Mouse (Mus musculus): ENCODE data around the gene Ppm1f. TPM values are rescaled to one million over a fixed set of nuclear protein-coding genes. Genes with fewer than 3 reads are reported as not detected.
"Not testable (repeated sequence)": the region's sequence is repeated elsewhere in the genome, so short reads cannot be mapped to it uniquely, and the experiment has no call there.

The Ppm1f gene
- 36.3 and 37.9 TPM in 2 replicates for polyA plus RNA-seq (2016; fragmentation: Nextera tagmentation; extraction: Ambion mirVana)

DNA sequence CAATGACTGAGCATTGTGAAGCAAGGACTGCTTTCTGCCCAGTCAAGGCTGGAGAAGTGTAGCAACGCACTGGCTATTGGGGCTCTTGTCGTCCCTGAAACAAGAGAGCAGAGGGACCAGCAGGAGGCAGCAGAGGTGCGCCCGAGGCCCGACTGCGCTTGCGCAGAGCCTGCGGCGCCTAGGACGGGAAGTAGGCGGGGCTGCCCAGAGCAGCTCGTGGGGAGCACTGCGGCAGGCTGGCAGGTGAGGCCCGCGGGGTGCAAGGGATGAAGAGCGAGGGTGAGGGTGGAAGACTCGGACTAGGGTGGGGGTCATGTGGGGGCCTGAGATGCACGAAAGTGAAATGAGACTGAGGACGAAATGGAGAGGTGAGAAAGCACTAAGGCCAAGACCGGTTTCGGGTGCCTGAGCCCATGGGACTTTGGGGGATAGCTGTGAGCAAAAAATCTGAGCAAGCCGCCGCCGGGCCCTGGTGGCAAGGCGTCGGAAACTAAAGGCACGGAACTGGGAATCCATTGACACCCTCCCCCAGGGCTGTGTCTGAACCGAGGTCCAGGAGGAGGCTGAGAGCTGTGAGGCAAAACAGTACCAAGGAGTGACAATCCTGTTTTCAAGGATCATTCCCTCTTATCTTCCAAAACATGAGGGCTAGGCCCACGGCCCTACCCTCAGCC lies at the start of gene Ppm1f:
Ppm1f (plus strand) TSS at position 88 of the 674 bp plus-strand sequence.
- H3K4me3 ChIP-seq, result peak within 1 kb of the TSS; percentile 58
- WGBS, result 0% methylated on average over 29 of the region's 29 CpGs
- peaks cover 17% of the 10 kb centered on the region for H3K4me1 ChIP-seq
- H3K27ac ChIP-seq, result peak within 1 kb of the TSS; percentile 45; the same call in 1 of the 2 replicates
- no peaks in the 10 kb centered on the region for H3K27me3 ChIP-seq
- peak; percentile 92 for ATAC-seq (ENCODE audit: low FRiP score)
- peak within 1 kb of the TSS; percentile 65 for H3K4me2 ChIP-seq (replicated peaks)
- H3K9ac ChIP-seq, result peak within 1 kb of the TSS; percentile 81
- H3K9me3 ChIP-seq (replicated peaks), result no peaks in the 10 kb centered on the region
- H3K36me3 ChIP-seq, result peaks cover 23% of the 10 kb centered on the region

DNA sequence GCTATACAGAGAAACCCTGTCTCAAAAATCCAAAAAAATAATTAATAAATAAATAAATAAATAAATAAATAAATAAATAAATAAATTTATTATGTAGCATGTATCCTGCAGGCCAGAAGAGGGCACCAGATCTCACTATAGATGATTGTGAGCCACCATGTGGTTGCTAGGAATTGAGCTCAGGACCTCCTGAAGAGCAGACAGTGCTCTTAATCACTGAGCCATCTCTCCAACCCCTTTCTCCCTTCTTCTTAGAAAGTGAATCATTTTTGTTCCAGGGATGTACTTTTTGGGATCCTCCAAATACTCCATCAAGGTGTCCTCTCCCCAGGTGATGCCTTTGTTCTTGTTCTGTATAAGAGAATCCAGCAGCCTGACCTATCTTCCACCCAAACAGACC lies 47.1 kb upstream of the Ppm1f start:
- no peak overlapping the region for H3K9ac ChIP-seq
- no peaks in the 10 kb centered on the region for H3K36me3 ChIP-seq
- H3K4me2 ChIP-seq (replicated peaks), result no peak overlapping the region
- H3K4me1 ChIP-seq, result no peaks in the 10 kb centered on the region
- H3K27ac ChIP-seq, result no peak overlapping the region
- ATAC-seq (ENCODE audit: low FRiP score), result no peak
- no peak overlapping the region for H3K4me3 ChIP-seq
- H3K9me3 ChIP-seq (replicated peaks), result no peaks in the 10 kb centered on the region
- no peaks in the 10 kb centered on the region for H3K27me3 ChIP-seq

- Histone ChIP-seq H3K27ac (no peak overlapping the region), H3K4me1 (no peaks in the 10 kb centered on the region), H3K9me3 (replicated peaks) (no peaks in the 10 kb centered on the region), H3K4me3 (no peak overlapping the region), H3K36me3 (no peaks in the 10 kb centered on the region), H3K27me3 (no peaks in the 10 kb centered on the region), H3K9ac (no peak overlapping the region), H3K4me2 (replicated peaks) (no peak overlapping the region)
- 84% methylated on average over 3 of the region's 3 CpGs for WGBS
- no peak for ATAC-seq (ENCODE audit: low FRiP score)
Measured at GRCm38 (mm10) chr16:16852411-16852810, 43.9 kb upstream of the Ppm1f start.

DNA sequence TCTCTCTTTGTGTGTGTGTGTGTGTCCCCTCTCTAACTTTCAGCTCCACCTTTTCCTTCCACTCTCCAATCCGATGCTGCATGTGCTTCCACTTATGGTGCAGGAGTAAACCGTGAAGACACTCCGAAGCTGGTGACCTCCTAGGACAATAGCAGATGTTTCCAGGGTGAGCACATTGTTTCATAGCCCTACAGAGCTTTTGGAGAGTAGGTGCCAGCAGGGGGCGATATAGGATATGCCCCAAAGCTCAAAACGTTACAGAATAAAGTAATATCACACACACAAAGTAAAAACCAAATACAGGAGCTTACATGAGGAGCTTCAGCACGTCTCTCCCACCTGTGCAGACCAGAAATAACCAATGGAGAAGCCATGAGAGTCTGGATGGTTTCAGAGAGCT lies 41.4 kb upstream of the Ppm1f start:
- no peak overlapping the region for H3K27ac ChIP-seq
- H3K9me3 ChIP-seq (replicated peaks), result no peaks in the 10 kb centered on the region
- no peaks in the 10 kb centered on the region for H3K36me3 ChIP-seq
- H3K27me3 ChIP-seq, result no peaks in the 10 kb centered on the region
- ATAC-seq (ENCODE audit: low FRiP score), result no peak
- H3K4me3 ChIP-seq, result no peak overlapping the region
- H3K4me2 ChIP-seq (replicated peaks), result no peak overlapping the region
- 36% methylated on average over 6 of the region's 6 CpGs for WGBS
- H3K4me1 ChIP-seq, result no peaks in the 10 kb centered on the region
- no peak overlapping the region for H3K9ac ChIP-seq

GRCm38 (mm10) chr16:16855541-16855940 lies 40.7 kb upstream of the Ppm1f start:
- 96% methylated on average over 1 of the region's 1 CpGs for WGBS
- H3K9me3 ChIP-seq (replicated peaks), result no peaks in the 10 kb centered on the region
- no peak overlapping the region for H3K4me3 ChIP-seq
- no peak overlapping the region for H3K27ac ChIP-seq
- no peak overlapping the region for H3K9ac ChIP-seq
- H3K4me2 ChIP-seq (replicated peaks), result no peak overlapping the region
- H3K27me3 ChIP-seq, result no peaks in the 10 kb centered on the region
- no peak for ATAC-seq (ENCODE audit: low FRiP score)
- no peaks in the 10 kb centered on the region for H3K36me3 ChIP-seq
- H3K4me1 ChIP-seq, result no peaks in the 10 kb centered on the region

DNA sequence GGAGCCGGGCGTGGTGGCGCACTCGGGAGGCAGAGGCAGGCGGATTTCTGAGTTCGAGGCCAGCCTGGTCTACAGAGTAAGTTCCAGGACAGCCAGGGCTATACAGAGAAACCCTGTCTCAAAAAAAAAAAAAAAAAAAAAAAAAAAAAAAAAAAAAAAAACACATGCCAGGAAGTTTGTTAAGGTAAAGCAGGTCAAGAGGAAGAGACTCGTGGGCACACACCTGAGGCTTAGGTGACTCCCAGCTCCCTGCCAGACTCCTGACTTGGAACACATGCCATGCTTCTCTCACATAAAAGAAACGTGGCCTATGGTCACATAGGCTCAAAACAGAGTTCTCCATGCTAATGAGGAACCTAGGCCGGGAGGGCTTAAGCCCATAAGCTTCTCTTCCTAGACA lies 40.2 kb upstream of the Ppm1f start:
- H3K4me3 ChIP-seq; H3K9ac ChIP-seq; H3K27ac ChIP-seq; H3K4me2 ChIP-seq (replicated peaks); H3K9me3 ChIP-seq (replicated peaks); H3K36me3 ChIP-seq; ATAC-seq (ENCODE audit: low FRiP score); H3K4me1 ChIP-seq; H3K27me3 ChIP-seq: not testable (repeated sequence)
- WGBS, result 83% methylated on average over 9 of the region's 9 CpGs

DNA sequence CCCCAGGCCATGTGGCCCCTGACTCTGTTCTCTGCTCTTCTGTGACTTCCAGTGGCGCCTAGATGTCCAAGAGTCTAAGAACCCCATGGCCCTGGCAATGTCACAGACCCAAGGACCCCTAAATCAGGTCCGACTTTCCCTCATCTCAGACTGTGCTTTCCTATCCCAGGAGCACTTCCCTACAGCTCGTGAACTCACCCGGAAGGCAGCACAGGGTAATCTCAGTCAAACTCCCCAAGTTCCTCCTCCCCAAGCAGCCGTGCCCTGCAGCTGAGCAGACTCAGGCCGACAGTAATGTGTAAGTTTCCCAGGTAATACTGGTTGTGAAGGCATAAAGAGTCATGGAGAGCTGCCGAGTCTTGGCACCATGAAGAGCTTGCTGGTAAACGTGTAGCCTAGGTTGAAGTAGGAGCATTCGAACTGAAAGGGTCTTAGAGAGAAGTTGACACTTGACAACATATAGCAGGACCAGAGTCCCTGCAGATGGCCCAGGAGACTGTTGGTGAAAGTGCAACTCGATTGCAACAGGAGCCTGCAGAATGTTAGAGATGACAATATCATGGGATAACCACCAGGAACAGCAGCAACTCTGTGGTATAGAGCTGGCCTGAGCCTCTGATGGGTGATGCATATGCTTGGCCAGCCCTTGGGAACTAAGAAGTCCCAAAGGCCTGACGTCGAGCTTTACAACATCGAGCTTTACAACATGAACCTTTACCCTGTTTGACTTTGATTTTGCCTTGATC lies 39.4 kb upstream of the Ppm1f start:
- Histone ChIP-seq H3K4me3 (no peak overlapping the region), H3K27me3 (no peaks in the 10 kb centered on the region), H3K4me1 (no peaks in the 10 kb centered on the region), H3K36me3 (no peaks in the 10 kb centered on the region), H3K9me3 (replicated peaks) (no peaks in the 10 kb centered on the region), H3K27ac (no peak overlapping the region), H3K4me2 (replicated peaks) (no peak overlapping the region), H3K9ac (no peak overlapping the region)
- 76% methylated on average over 13 of the region's 13 CpGs for WGBS
- ATAC-seq (ENCODE audit: low FRiP score), result no peak

GRCm38 (mm10) chr16:16862288-16862687 lies 34.0 kb upstream of the Ppm1f start:
- no peak for ATAC-seq (ENCODE audit: low FRiP score)
- Histone ChIP-seq H3K36me3 (no peaks in the 10 kb centered on the region), H3K4me1 (no peaks in the 10 kb centered on the region), H3K9me3 (replicated peaks) (no peaks in the 10 kb centered on the region), H3K4me3 (no peak overlapping the region), H3K4me2 (replicated peaks) (no peak overlapping the region), H3K27me3 (no peaks in the 10 kb centered on the region), H3K27ac (no peak overlapping the region), H3K9ac (no peak overlapping the region)
- WGBS, result 80% methylated on average over 3 of the region's 3 CpGs

DNA sequence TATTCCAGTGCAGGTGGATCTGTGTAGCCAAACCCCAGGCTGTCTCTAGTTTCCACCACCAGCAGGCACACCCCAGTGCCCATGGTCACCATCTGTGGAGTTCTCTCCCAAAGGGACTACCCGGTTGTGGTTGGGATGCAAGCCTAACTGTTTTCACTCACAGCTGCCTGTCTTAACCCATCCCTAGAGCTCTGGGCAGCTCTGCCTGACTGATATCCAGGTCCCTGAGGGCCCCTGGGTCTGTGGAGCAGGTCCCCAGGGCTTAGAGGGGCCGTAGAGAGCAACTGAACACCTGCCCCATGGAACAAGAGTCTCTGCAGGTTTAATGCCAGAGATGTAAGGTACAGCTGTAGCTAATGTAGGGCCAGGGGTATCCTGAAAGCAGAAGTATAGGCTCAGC lies 32.3 kb upstream of the Ppm1f start, which contains the start of gene Igll1:
Igll1 (minus strand) TSS at position 8 of the 400 bp plus-strand sequence.
- no peaks in the 10 kb centered on the region for H3K27me3 ChIP-seq
- no peak within 1 kb of the TSS for H3K27ac ChIP-seq
- WGBS, result 79% methylated on average over 2 of the region's 2 CpGs
- no peak within 1 kb of the TSS for H3K4me3 ChIP-seq
- no peak within 1 kb of the TSS for H3K4me2 ChIP-seq (replicated peaks)
- no peaks in the 10 kb centered on the region for H3K4me1 ChIP-seq
- no peak for ATAC-seq (ENCODE audit: low FRiP score)
- no peaks in the 10 kb centered on the region for H3K9me3 ChIP-seq (replicated peaks)
- H3K9ac ChIP-seq, result no peak within 1 kb of the TSS
- H3K36me3 ChIP-seq, result no peaks in the 10 kb centered on the region

DNA sequence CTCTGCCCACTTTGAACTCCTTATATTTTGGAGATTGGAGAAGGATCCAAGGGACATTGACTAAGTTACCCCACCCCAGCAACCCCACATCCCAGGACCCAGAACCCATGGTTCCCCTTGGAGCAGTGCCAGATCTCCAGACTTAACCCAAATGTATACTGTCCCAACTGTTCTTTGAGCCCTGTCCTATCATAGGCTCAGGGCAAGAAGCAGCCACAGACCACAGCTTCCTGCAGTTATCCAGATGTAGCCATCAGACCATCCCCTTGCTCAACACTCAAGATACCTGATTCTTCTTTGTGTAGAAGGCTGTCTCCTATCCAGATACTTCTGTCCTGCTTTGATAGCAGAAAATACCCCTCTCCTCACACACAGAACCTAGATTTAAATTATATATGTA lies 31.1 kb upstream of the Ppm1f start:
- no peak overlapping the region for H3K27ac ChIP-seq
- no peak overlapping the region for H3K4me2 ChIP-seq (replicated peaks)
- no peaks in the 10 kb centered on the region for H3K4me1 ChIP-seq
- H3K4me3 ChIP-seq, result no peak overlapping the region
- H3K36me3 ChIP-seq, result no peaks in the 10 kb centered on the region
- ATAC-seq (ENCODE audit: low FRiP score), result no peak
- no peaks in the 10 kb centered on the region for H3K9me3 ChIP-seq (replicated peaks)
- no peaks in the 10 kb centered on the region for H3K27me3 ChIP-seq
- H3K9ac ChIP-seq, result no peak overlapping the region

DNA sequence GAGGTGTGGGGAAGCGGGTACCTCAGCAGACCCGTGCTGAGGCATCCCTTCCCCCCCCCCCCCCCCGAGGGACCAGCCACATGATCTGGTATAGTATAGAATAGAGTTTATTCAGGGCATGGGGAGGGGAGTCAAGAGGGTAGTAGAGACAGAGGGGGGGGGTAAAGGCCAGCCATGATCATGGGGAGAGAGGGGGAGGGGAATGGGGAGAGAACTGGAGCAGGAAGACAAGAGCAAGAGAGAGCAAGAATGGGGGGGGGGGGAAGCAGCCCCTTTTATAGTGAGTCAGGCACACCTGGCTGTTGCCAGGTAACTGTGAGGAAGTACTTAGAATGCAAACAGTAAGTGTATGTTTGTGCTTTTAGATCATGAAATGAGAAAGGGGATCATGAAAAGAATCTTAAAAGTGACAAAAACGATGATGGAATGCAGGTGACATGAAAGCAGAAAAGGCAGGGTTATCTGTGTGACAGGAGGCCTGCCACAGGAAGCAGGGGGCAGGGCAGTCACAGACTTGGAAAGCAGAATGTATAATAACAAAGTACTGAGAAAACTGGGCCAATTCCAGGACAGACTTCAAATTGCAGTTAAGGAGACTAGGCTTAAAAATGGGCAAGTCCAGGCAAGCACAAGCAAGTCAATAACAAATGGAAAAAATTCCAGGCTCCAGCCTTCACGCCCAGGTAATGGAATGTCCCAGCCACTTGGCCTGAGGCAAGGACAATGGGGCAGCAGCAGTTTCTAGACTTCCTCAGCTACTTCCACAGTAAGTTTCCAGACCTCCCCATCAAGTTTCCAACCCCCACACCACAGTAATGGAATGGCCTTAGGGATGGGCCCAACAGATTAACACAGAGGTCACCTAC lies 30.3 kb upstream of the Ppm1f start:
- Histone ChIP-seq H3K4me2 (replicated peaks) (no peak overlapping the region), H3K36me3 (no peaks in the 10 kb centered on the region), H3K4me1 (no peaks in the 10 kb centered on the region), H3K4me3 (no peak overlapping the region), H3K9ac (no peak overlapping the region), H3K9me3 (replicated peaks) (no peaks in the 10 kb centered on the region), H3K27ac (no peak overlapping the region), H3K27me3 (no peaks in the 10 kb centered on the region)
- no peak for ATAC-seq (ENCODE audit: low FRiP score)
- WGBS, result 70% methylated on average over 4 of the region's 5 CpGs

DNA sequence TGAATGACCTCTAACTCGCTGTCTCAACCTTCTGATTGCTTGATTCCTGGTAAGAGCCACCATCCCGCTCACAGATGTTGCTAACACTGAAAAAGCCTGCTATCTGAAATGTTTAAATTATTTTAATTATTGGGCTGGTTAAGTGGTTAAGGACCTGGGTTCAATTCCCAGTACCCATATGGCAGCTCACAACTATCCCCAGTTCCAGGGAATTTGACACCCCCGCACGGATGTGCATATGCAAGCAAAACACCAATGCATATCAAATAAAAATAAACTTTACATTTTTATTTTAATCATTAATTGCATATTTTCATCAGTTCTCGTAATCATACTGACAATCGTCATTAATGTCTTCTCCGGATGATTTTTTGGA lies 26.0 kb upstream of the Ppm1f start:
- Histone ChIP-seq H3K27ac (peak overlapping the region; percentile 94), H3K4me2 (replicated peaks) (peak overlapping the region; percentile 64), H3K9ac (no peak overlapping the region), H3K36me3 (peaks cover 3% of the 10 kb centered on the region), H3K27me3 (no peaks in the 10 kb centered on the region), H3K4me3 (peak overlapping the region; percentile 67), H3K4me1 (peaks cover 8% of the 10 kb centered on the region), H3K9me3 (replicated peaks) (no peaks in the 10 kb centered on the region)
- WGBS, result 34% methylated on average over 7 of the region's 7 CpGs
- peak; percentile 68 for ATAC-seq (ENCODE audit: low FRiP score)

All from hindbrain, embryonic 12.5 days (tissue).